Mouse (Mus musculus): Measurements from ENCODE around the gene Lpcat4. TPM values are rescaled to one million over a fixed set of nuclear protein-coding genes. Genes with fewer than 3 reads are reported as not detected.
A peak's percentile ranks its signal among the peaks of the same experiment; 100 is the strongest.

Gene Lpcat4
- total RNA-seq (2021): 6.0 and 10.4 TPM in 2 replicates
- long read RNA-seq, partial matches to known transcripts: 1 of 1 reads
- long read RNA-seq, other reads (novel, unspliced or antisense): 0 of 1 reads

GRCm38 (mm10) chr2:112239212-112239934 lies at the start of gene Lpcat4:
Gene Lpcat4 (plus strand): TSS chr2:112239468.
- DNase-seq: peak; percentile 88

GRCm38 (mm10) chr2:112196859-112197258 lies 42.4 kb upstream of the Lpcat4 start:
- peak; percentile 21 for DNase-seq

GRCm38 (mm10) chr2:112203056-112203455 lies 36.2 kb upstream of the Lpcat4 start:
- DNase-seq: no peak

- DNase-seq: no peak
Observed at GRCm38 (mm10) chr2:112210142-112210541, 29.1 kb upstream of the Lpcat4 start.

- no peak for DNase-seq
Observed at GRCm38 (mm10) chr2:112210699-112211098, 28.6 kb upstream of the Lpcat4 start.

GRCm38 (mm10) chr2:112215977-112216376 lies 23.3 kb upstream of the Lpcat4 start:
- DNase-seq: no peak

GRCm38 (mm10) chr2:112217614-112218013 lies 21.7 kb upstream of the Lpcat4 start:
- no peak for DNase-seq

- DNase-seq: no peak
Observed at GRCm38 (mm10) chr2:112220880-112221279, 18.4 kb upstream of the Lpcat4 start.

- no peak for DNase-seq
Observed at GRCm38 (mm10) chr2:112222607-112223006, 16.7 kb upstream of the Lpcat4 start.

GRCm38 (mm10) chr2:112224356-112224755 lies 14.9 kb upstream of the Lpcat4 start:
- DNase-seq: no peak

GRCm38 (mm10) chr2:112232623-112233022 lies 6.6 kb upstream of the Lpcat4 start:
- DNase-seq: no peak

- DNase-seq: no peak
Observed at GRCm38 (mm10) chr2:112236620-112237019, 2.6 kb upstream of the Lpcat4 start.

GRCm38 (mm10) chr2:112238006-112238405 lies 1.3 kb upstream of the Lpcat4 start:
- no peak for DNase-seq

GRCm38 (mm10) chr2:112239935-112240721 lies 860 bp downstream of the Lpcat4 start:
- peak; percentile 15 for DNase-seq

GRCm38 (mm10) chr2:112241787-112242186 lies 2.5 kb downstream of the Lpcat4 start:
- no peak for DNase-seq

- no peak for DNase-seq
Observed at GRCm38 (mm10) chr2:112245307-112245706, 6.0 kb downstream of the Lpcat4 start.

- no peak for DNase-seq
Observed at GRCm38 (mm10) chr2:112246193-112246592, 6.9 kb downstream of the Lpcat4 start.

- DNase-seq: no peak
Observed at GRCm38 (mm10) chr2:112247323-112247722, 8.1 kb downstream of the Lpcat4 start.

GRCm38 (mm10) chr2:112249780-112250453 lies 10.6 kb downstream of the Lpcat4 start:
- DNase-seq: no peak

- DNase-seq: peak; percentile 24
Observed at GRCm38 (mm10) chr2:112254675-112255515, 15.6 kb downstream of the Lpcat4 start.

- DNase-seq: no peak
Observed at GRCm38 (mm10) chr2:112259241-112259962, 20.1 kb downstream of the Lpcat4 start, which contains the start of gene Nutm1. Gene Nutm1 (minus strand): TSS chr2:112259291.
